Mouse (Mus musculus): ENCODE results near the gene Rmnd5b.
"Not testable (repeated sequence)": the region's sequence is repeated elsewhere in the genome, so short reads cannot be mapped to it uniquely, and the experiment has no call there.

Rmnd5b gene

DNA sequence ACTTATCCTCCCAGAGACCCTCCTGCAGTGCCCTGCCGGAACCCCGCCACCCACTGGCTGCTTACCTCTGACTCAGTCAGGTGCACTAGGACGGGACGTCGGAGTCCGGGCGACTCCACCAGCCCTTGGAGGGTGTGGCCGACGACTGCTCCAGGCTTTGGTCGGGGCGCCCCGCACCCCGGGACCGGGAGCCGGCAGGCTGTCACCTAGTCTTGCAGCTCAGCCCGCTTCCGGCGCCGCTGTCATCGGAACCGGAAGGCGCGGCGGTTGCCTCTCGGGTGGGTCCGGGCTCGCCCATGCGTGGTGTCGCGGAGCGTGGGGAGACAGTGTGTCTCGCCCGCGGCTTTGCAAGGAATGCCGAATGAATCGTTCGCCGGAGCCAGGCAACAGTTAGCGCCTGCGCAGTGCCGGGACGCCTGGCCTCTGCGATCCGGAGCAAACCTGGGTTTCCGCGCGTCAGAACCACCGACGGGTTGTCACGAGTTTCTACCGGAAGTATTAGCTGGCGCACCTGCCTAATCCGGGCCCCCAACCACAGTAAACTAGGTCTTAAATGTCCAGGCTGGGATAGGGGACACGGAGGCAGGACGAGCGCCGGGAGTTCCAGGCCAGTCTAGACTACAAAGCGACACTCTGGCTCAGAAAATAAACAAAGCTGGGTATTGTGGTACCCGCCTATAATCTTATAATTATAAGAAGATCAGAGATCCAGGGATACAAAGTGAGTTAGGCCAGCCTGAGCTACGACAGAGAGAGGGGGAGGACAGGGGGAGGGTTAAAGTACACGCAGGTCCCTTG lies at the start of gene Rmnd5b:
Gene Rmnd5b, minus strand, starts transcription at position 372 of the 798 bp plus-strand sequence.
- peak; percentile 76 to 80 for DNase-seq

GRCm38 (mm10) chr11:51681976-51682374 lies 46.3 kb upstream of the Rmnd5b start:
- peak in 1 of 2 experiments; percentile 9 for DNase-seq

GRCm38 (mm10) chr11:51681324-51681975 lies 45.8 kb upstream of the Rmnd5b start:
- DNase-seq, result peak; percentile 74 to 89

DNA sequence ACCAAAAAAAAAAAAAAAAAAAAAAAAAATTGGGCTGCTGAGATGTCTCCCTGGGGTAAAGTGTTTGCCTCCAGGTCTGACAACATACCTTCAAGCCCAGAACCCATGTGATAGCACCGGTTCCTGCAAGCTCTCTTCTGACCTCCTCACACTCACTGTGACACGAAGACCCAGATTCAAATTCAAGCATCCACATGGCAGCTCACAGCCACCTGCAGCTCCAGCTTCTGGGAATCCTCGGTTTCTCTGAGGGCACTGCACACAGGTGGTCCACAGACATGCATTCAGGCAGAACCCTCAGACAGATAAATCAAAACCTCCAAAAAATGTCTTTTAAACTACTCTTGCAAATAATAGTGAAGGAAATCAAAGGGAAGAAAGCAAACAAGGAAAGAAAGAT lies 43.8 kb upstream of the Rmnd5b start:
- no peak for DNase-seq

GRCm38 (mm10) chr11:51677737-51678418 lies 42.2 kb upstream of the Rmnd5b start:
- no peak for DNase-seq

DNA sequence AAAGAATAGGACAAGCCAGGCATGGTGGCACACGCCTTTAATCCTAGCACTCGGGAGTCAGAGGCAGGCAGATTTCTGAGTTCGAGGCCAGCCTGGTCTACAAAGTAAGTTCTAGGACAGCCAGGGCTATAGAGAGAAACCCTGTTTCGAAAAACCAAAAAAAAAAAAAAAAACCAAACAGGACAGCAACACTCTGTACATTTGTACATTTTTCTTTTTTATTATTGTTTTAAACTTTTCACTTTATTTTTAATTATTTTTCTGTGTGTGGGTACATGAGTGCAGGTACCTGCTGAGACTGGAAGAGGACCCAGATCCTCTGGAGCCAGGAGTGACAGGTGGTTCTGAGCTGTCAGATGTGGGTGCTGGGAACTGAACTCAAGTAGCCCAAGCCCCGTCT lies 39.7 kb upstream of the Rmnd5b start:
- no peak for DNase-seq

DNA sequence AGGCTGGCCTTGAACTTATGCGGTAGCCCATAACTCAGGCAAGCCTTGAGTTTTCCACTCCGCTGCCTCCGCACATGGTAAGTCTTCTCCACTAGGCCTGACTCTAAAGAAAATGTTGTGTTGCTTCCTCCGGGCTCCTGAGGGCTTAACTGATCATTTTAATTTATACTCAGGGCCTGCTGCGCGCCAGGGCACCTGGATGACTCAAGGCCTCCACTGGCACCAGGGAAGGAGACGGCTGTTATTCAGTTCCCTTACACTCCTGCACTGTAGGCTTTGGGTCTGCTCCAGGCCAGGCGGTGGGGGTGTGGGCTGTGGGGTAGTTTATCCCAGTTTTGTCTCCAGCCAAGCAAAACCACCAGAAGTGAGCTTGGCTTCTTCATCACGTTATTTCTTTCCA lies 37.6 kb upstream of the Rmnd5b start:
- DNase-seq, result no peak

DNA sequence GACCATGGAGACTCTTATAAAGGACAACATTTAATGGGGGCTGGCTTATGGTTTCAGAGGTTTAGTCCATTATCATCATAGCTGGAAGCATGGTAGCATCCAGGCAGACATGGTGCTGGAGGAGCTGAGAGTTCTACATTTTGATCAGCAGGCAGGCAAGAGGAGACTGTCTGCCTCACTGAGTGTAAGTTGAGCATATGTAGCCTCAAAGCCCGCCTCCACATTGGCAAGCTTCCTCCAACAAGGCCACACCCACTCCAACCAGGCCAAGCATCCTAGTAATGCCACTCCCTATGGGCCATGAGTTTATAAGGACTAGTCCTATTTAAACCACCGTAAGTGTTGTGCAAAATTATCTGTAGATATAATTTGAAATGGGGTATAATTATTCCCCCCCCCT lies 35.7 kb upstream of the Rmnd5b start:
- no peak for DNase-seq

DNA sequence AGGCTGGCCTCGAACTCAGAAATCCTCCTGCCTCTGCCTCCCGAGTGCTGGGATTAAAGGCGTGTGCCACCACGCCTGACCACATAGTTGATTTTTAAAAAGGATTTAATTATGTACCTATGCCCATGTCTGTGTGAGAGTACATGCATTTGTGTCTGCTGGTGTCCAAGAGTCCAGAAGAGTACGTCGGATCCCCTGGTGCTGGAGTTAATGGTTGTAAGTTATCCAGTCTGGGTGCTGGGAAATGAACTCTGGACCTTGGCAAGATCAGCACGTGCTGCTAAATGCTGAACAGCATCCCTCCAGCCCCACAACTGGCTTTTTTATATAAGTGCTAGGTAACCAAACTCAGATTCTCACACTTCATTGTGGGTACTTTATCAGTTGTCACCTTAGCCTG lies 35.1 kb upstream of the Rmnd5b start:
- no peak for DNase-seq

DNA sequence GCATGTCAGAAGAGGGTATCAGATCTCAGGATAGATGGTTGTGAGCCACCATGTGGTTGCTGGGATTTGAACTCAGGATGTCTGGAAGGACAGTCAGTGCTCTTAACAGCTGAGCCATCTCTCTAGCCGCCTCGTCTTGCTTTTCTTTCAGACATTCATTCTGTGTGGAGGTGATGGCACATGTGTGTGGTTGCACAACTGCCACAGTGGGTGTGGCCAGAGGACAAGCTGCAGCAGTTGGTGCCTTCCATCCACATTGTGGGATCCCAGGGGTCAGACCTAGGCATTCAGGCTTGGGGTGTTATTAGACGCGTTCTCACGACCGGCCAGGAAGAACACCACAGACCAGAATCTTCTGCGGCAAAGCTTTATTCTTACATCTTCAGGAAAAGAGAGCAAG lies 29.1 kb upstream of the Rmnd5b start:
- DNase-seq, result not testable (repeated sequence)

DNA sequence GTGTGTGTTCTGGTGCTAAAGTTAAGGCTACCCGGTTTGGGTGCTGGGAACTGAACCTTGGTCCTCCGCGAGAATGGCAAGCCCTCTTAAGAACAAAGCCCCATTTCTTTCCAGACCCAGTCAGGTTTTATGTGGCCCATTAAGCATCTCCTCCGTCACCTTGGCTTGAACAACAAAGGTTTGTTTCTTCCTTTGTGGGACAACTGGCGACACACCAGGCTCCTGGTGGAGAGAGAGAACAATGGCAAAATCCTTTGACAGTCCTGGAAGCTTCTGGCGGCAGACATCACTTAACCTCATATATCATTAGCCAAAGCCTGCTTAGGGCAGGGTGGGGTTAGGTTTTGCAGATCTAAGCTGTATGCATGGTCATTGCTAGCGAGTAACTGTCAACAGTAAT lies 26.9 kb upstream of the Rmnd5b start:
- no peak for DNase-seq

GRCm38 (mm10) chr11:51661867-51662365 lies 26.2 kb upstream of the Rmnd5b start:
- no peak for DNase-seq

- DNase-seq, result no peak
These were observed 23.0 kb upstream of the Rmnd5b start for GRCm38 (mm10) chr11:51658705-51659104.

DNA sequence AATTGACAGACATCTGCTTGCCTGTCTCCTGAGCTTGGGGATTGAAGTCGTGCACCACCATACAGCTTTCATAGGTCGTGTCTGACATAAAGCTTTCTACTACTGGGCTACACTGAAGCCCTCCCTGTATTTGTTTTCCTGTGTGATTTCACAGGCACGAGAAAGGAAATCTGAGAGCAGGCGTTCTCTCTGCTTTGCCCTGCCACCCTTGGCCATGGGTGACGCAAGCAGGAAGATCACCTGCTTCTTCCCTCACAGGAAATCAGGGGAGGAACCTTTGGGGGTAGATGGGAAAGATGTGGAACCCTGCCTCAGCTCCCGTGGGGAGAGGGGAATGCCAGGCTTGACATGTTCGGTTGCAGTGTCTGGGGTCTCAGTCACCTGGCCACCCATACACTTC lies 22.6 kb upstream of the Rmnd5b start:
- no peak for DNase-seq

GRCm38 (mm10) chr11:51656798-51657521 lies 21.3 kb upstream of the Rmnd5b start:
- DNase-seq, result no peak

- DNase-seq, result no peak
These were observed 19.2 kb upstream of the Rmnd5b start for GRCm38 (mm10) chr11:51654891-51655290.

GRCm38 (mm10) chr11:51653736-51654135 lies 18.0 kb upstream of the Rmnd5b start:
- no peak for DNase-seq

GRCm38 (mm10) chr11:51652889-51653418 lies 17.3 kb upstream of the Rmnd5b start:
- DNase-seq, result no peak

- DNase-seq, result peak; percentile 73 to 84
These were observed 15.2 kb upstream of the Rmnd5b start, which contains the start of the genes N4bp3 and D930048N14Rik for GRCm38 (mm10) chr11:51650691-51651515. Gene N4bp3 (minus strand): TSS chr11:51650842. Gene D930048N14Rik (plus strand): TSS chr11:51650954.

DNA sequence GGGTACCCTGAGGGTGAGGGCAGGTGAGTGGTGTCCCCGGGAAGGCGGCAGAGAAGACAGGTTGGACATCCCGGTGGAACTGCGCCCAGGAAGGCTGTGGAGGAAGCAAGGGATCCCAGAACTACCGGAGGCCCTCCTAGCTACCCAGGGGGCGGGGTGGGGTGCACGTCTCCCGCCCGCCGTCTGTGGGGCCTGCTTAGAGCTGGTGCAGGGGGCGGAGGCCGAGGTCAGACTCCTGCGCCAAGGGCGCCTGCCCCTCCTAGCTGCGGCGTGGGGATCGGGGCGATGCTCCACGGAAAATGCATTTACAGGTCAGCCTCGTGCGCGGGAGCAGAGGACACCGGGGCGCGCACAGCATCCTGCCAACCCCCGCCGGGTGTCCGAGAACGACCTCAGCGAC lies 14.6 kb upstream of the Rmnd5b start:
- DNase-seq, result no peak

DNA sequence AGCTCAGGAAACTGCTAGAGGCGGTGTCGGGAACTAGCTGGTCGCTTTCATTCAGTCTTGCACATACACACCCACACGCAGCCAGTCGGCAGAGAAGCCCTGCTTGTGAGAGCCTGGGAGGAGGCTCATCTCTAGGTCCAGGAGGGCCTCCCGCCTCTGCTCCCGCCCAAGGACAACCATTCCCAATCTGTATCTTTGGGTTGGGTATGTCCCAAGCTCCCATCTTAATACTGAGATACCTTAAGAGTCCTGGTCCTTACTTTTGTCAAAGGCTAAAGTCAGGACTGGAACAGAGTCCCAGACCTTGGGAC lies 14.1 kb upstream of the Rmnd5b start:
- no peak for DNase-seq
